Mouse (Mus musculus) effector memory CD4-positive, alpha-beta T cell, adult 7 months (primary cell): ENCODE measurements around the gene B4galt2. TPM values are rescaled to one million over a fixed set of nuclear protein-coding genes. Genes with fewer than 3 reads are reported as not detected.

Experiments used
- polyA plus RNA-seq: library from polyadenylated mRNA; unstranded; fragments of 100-300 nt; shearing (Covaris generic); gene quantifications from one replicate; pipeline ENCODE4 v1.2.1, GENCODE M21; 2017

B4galt2 gene
- polyA plus RNA-seq = not detected

DNA sequence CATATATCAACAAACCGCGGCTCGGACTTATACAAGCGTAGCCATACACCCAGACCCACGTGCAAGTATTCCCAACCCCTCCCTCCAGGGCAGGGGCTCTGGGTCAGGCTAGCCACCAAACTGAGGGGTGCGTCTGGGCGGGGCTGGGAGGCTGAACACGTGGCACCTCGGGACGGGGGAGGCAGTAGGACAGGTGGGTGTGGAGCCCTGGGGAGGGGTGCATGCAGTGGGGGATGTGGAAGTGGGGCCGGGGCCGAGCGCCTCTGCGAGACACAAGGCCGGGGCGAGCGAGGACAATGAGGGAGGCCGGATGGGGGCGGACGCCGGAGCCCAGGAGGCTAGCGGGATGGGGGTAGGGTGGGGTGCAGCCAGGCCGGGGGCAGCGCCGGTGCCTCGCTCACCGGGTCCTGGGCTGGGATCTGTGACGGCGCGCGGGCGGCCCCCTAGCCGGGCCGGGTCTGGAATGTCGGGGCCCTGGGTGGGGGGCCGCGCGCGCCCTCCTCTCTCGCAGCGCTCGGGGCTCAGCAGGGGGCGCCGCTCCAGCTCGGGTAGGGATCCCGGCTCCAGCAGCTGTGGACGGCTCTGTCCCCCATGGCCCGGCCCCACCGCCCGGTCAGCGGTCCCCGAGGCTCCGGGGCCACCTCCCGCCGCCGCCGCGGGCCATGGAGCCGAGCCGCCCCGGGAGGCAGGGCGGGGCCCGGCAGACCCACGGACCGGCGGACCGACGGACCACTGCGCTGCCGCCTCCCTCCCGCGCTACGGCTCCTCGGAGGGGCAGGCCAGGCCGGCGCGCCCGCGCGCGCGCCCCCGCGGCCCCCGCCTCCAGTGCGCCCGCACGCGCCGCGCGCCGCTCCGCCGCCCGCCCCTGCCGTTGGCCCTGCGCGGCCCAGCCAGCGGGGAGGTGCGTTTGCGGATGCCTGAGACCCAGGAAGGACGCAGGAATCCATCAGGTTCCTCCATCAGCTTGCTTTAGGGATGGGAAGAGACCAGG is at the start of gene B4galt2:
TSS of gene B4galt2 (minus strand) at position 787 of the 991 bp plus-strand sequence.

DNA sequence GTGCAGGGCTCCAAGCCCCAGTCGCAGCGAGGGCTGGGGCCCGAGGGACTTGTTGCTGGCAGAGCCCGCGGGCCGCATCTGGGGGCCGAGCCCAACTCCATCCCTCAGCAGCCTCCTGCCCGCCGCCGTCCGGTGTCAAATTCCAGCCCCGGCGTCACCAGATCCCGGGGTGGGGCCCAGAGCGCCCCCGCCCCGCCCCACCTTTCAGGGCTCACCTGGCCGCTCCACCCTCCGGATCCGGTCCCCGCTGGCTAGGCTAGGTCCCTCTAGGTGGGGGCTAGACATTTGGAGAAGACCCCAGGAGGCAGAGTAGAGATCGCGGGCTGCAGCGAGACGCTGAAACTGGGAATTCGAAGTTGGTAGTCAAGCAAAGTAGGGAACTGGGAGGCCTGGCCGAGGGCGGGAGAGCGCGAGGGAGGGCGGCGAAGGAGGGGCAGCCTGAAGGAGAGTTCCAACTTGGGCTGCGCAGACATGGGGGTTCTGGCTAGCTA is 46.1 kb upstream of the B4galt2 start, which contains the start of gene Artn:
TSS of gene Artn (minus strand) at position 373 of the 491 bp plus-strand sequence.

DNA sequence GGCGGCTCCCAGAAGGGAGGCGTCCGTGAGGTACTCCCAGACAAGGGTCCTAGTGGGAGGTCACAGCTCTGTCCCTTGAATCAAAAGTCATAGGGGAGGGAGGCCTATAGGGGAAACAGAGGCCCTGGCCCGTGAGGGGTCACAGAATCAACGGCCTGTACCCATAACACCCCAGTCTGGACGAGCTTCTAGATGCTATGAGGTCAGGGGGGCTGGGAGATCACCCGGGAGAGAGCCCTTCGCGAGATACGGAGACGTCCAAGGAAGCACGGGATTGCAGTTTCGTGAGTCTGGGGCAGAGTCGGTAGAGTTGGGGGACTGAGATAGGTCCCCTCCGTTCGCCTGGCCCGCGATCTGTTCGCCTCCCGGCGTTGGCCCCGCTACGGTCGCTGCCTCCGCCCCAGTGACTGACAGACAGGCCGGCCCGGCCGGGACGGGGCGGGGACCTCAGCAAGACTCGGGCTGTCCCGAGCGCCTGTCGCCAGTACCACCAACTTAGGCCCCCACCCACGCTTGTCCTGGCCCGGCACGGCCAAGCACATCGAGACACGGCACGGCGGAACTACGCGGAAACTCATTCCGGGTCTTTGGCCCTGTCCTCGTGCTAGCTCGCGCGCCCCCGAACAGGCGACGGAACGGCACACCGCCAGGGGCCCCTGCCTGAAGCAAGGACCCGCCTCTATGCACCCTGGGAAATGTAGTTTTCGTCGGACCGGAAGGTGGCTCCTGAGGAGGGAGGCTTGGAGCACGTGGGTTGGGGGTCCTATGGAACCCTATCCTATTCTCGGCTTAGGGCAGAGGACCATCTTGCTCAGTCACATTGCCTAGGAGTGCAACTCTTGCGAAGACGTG is 31.5 kb upstream of the B4galt2 start, which contains the start of gene Ipo13:
TSS of gene Ipo13 (minus strand) at position 409 of the 852 bp plus-strand sequence.

DNA sequence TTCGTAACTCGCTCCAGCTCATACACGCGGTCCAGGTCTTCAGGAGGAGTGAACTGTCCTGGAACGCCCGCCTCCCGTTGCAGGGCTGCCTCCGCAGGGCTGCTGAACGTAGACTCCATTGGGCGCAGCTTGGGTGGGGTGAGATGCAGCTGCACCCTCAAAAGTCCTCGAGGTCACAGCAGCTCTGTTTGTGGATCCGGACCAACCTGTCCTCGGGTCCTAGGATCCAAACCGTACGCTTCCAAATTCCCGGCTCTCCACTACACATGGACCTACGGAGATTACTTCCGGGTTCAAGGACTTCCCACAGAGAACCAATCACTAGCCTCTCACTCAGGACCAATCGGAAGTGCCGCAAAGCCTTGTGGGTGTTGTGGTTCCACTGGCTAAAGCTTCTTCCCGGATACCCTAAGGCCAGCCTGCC is 8.5 kb upstream of the B4galt2 start, which contains the start of gene Dph2:
TSS of gene Dph2 (minus strand) at position 295 of the 424 bp plus-strand sequence.

DNA sequence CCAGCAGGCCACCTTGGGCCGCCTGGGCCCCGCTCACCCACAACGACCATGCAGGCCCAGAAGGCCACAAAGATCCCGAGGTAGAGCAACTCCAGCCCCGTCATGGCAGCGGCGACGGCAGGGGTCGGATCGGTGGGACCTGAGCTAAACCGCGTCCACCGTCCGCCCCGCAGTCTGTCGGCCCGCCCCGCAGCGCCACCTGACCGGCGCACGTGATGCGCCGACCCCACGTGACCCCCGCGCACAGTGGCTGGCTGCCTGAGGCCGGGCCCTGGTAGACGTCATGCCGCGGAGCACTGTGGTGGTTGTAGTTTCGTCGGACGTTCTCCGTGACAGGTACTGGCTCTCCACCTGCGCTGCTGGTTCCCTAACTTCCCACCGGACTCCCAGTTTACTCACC is 3.8 kb upstream of the B4galt2 start, which contains the start of gene Atp6v0b:
TSS of gene Atp6v0b (minus strand) at position 201 of the 400 bp plus-strand sequence.

DNA sequence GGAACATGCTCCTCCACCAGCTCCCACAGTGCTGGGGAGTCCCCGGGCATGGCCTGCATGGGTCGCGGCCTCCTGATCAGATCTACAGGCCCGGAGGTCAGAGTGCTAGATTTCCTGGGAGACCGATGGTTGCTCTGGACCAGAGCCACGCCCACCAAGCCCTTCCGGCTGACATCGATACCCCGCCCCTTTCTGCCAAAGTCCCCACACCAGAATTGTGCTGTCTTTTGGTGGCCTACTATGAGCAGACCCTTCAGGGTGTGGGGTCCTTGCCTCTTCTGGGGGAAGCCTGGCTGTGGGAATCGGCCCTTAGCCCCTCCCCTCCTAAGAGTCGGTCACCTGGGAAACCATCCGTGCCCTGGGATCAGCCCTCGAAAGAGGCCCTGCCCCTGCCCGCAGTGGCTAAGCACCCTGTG is 10.8 kb downstream of the B4galt2 start, which contains the start of gene Ccdc24:
TSS of gene Ccdc24 (minus strand) at position 87 of the 416 bp plus-strand sequence.

DNA sequence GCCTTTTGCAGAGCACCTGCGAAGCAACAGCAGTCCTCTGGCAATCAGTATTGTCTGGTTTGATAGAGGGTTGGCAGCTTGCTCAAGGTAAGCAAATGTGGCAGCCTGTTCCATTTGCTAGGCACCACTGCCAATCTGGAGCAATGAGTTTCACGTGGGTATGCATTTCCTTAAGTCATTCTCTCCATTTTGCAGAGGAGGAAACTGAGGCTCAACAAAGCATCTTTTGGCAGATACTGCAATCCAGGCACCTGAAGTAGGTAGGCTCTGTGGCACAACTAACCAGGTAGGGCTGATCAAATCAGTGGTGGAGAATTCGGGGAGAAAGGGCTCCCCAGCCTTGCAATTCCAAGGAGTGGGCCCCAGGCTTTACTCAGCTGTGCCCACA is 48.8 kb downstream of the B4galt2 start, which contains the start of gene Slc6a9:
TSS of gene Slc6a9 (plus strand) at position 50 of the 388 bp plus-strand sequence.

Other genes with a start within 250 kb of the B4galt2 start
- 24.5 TPM for gene Dmap1, start 201.2 kb downstream of the B4galt2 start, polyA plus RNA-seq
- not detected for gene Gm12845, start 159.1 kb downstream of the B4galt2 start, polyA plus RNA-seq
- gene Klf17, start 117.8 kb downstream of the B4galt2 start, polyA plus RNA-seq = 0.16 TPM
- 0.87 TPM for gene Slc6a9, start 49.0 kb downstream of the B4galt2 start, polyA plus RNA-seq
- not detected for gene Ccdc24, start 10.9 kb downstream of the B4galt2 start, polyA plus RNA-seq
- 186 TPM for gene Atp6v0b, start 3.8 kb upstream of the B4galt2 start, polyA plus RNA-seq
- 15.7 TPM for gene Dph2, start 8.5 kb upstream of the B4galt2 start, polyA plus RNA-seq
- 25.4 TPM for gene Ipo13, start 31.5 kb upstream of the B4galt2 start, polyA plus RNA-seq
- not detected for gene Artn, start 46.3 kb upstream of the B4galt2 start, polyA plus RNA-seq